Mouse (Mus musculus) cerebellum, postnatal 36 days (tissue): ENCODE measurements at regions not wholly inside any gene's neighbourhood (a gene's known extent, or its start where the extent isn't known, plus 50 kb on each side); places are given as distances from the start of the nearest gene placed in this dataset.
"Not testable (repeated sequence)": the region's sequence is repeated elsewhere in the genome, so short reads cannot be mapped to it uniquely, and the experiment has no call there.

Experiments
- DNase-seq, 2 experiments: peaks; one replicate each; pipeline ENCODE4 v3.0.0; 2021 to 2022; ENCODE audit warnings: mixed read lengths in 2 of 2

GRCm38 (mm10) chr1:164744955-164745608, 51.4 kb upstream of the Dpt start:
- DNase-seq = peak; percentile 3 to 33

DNA sequence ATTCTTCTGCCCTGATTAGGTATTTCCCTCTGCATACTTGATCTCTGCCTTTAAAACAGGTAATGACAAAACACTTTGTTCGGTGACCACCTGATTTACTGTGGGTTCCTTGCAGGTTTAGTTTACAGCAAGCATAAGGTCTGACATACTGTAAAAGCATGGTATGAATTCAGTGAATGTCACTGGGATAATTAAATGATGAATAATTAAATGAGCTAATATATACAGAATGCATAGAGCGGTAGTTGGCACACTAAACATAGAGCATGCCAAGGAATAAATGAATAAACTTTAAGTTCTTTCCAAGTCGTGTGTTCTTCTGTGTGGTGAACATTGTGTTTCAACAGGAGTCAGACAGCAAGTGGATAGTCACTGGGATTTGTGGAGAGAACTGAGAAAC, 51.9 kb upstream of the Dpt start:
- DNase-seq = no peak

- not testable (repeated sequence) for DNase-seq
Observed at GRCm38 (mm10) chr1:164742897-164743296, 53.5 kb upstream of the Dpt start.

GRCm38 (mm10) chr1:164735646-164736045, 60.8 kb upstream of the Dpt start:
- DNase-seq = no peak

DNA sequence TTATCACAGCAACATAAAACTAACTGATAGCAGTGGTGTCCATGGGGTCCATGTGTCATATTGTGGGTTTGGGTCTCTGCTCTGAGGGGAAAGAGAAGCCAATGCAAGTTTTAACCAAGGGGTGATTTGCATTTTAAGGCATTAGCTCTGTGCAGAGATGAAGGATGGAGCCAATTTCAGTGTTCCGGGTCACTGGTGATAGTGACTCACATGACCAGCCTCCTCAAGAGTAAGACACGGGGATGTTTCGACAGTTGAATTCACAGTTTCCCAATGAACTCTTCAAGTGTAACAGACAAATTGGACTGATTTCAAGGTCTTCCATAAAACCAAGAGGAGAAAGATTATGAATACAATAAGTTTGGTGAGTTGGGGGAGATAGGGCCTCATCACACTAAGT, 62.7 kb upstream of the Dpt start:
- DNase-seq = no peak

- no peak for DNase-seq
Observed at GRCm38 (mm10) chr1:164722054-164722453, 74.4 kb upstream of the Dpt start.

GRCm38 (mm10) chr1:164714905-164715304, 81.5 kb upstream of the Dpt start:
- DNase-seq = no peak

DNA sequence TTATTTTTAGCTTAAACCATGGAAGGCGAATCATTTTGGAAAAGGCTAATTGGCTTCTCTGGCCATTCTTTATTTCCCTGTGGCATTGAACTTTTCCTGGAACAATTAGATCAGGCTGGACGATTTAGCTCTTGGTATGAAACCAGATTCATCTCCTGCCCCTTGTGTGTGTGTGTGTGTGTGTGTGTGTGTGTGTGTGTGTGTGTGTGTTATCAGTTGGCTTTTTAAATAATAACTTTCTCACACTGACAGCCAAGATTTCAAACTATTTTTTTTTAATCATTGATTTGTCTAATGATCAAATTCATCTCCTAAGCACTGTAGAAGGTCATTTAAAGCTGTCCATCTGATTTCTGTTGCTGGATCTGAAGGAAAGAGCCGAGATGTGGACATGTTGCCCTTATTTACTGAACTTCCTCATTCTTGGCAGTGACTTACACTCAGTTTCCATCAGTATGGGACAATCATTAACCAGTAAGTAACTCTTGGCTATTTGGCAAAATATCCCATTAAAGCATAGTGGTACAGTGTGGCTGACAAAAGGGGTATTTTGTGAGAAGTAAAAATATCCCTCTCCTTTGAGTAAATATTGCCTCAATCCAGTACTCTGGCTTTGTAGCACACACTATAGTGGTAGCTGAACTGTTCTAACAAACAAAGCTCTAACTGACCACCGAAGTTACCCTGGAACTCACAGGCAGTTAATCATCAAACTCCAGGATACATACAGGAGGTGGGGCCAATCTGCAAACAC, 82.5 kb upstream of the Dpt start:
- DNase-seq = no peak

DNA sequence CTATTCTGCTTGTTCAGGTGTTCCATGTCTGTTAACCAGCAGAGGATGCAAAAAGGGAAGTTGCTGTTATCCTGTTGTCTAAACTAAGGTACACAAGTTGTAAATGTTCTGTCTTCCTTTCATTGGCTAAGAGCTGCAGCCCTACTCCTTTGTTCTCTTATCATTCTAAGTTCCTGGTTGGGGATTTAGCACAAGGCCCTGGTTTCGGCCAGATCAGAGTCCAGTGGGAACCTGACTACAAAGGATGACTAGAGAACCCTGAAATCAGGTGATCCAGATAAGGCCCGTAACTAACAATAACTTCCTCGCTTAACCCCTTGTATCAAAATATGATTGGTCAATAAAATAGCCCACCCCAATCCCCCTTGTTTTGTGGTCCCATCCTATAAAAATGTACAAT, 83.9 kb upstream of the Dpt start:
- no peak for DNase-seq

- no peak for DNase-seq
Observed at GRCm38 (mm10) chr1:164704397-164705091, 91.9 kb upstream of the Dpt start.

GRCm38 (mm10) chr1:164703560-164704131, 92.8 kb upstream of the Dpt start:
- no peak for DNase-seq

GRCm38 (mm10) chr1:164690055-164690454, 106.4 kb upstream of the Dpt start:
- DNase-seq = no peak

GRCm38 (mm10) chr1:164689311-164689710, 107.1 kb upstream of the Dpt start:
- DNase-seq = no peak

- DNase-seq = no peak
Observed at GRCm38 (mm10) chr1:164684437-164684836, 112.0 kb upstream of the Dpt start.

GRCm38 (mm10) chr1:164683788-164684187, 112.7 kb upstream of the Dpt start:
- DNase-seq = no peak

DNA sequence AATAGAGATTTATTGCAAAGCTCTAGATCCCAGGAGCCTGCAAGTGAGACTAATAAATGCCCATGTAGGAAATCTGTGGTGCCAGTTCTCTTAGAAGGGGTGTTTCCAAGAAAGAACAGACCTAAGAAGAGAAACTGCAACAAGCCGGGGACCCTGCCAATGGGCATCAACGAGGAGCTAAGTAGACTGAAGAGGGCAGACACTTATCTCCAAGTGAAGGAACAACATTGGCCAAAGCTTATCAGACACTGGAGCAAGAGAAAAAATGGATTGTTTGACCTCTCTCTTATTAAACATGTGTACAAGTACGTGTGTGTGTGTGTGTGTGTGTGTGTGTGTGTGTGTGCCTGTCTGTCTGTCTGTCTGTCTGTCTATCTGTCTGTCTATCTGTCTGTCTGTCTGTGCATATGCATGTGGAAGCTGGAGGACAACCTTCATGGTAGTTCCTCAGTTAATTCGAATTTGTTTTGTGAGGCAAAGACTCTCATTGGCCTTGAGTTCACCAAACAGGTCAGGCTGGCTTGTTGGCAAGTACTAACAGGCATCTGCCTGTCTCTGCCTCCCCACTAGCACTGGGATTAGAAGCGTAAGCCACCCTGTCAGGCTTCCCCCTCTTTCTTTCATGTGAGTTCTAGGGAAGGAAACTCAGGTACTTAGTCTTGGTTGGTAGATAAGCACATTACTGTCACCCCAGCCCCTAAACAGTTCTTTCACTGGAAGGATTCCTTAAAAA, 113.4 kb upstream of the Dpt start:
- DNase-seq = no peak

DNA sequence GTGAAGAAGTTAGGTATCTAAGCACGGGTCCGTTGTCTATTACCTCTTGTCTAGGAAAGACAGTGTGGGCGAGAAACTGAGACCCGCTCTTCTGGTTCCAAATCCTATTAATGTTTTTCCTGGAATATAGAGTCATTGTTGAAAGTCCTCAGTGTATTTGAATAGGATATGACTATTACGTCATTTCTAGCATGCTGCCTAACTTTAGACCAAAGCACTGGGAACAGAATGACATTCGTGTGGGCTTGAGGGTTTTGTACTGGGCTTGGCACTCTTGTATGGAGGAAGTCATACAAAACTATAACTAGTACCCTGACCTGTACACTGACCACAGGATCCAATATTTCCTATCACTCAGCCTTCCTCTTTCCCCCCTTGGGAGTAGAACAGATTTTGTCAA, 114.0 kb upstream of the Dpt start:
- DNase-seq = no peak

DNA sequence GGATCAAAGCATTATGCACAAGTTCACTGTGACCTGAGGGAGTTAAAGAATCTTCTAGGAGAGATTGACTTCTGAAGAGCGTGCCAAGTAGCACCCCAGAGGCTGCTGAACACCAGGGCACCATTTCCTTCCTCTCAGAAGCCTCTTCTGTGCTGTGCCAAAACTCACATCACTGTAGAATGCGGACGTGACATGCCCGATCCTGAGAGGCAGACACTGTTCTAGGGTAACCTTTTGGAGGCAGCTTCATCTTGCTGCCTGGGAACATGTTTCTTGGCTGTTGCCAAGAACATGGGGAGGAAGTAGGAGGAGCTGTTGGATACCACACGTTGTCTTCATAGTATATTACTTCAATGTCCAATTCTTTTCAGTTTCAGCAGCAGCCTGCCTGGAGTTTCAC, 114.9 kb upstream of the Dpt start:
- DNase-seq = peak in 1 of 2 experiments; percentile 3

- DNase-seq = no peak
Observed at GRCm38 (mm10) chr1:164678303-164678702, 118.1 kb upstream of the Dpt start.

DNA sequence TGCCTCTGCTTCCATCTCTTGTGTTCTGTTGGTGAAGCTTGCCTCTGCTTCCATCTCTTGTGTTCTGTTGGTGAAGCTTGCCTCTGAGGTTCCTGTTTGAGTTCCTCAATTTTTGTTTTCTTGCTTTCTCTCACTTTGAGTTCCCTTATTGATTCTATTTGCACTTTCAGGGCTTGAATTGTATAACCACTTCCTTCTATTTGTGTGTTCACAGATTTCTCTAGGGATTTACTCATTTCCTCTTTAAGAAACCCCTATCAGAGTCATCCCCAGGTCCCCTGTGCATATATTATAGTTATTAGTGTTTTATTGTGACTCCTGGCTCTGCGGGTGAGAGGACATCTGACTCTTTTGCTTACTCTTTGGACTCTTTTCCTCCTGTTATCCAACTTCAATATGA, 144.2 kb upstream of the Dpt start:
- DNase-seq = no peak

GRCm38 (mm10) chr1:164637901-164638462, 158.5 kb upstream of the Dpt start:
- no peak for DNase-seq

DNA sequence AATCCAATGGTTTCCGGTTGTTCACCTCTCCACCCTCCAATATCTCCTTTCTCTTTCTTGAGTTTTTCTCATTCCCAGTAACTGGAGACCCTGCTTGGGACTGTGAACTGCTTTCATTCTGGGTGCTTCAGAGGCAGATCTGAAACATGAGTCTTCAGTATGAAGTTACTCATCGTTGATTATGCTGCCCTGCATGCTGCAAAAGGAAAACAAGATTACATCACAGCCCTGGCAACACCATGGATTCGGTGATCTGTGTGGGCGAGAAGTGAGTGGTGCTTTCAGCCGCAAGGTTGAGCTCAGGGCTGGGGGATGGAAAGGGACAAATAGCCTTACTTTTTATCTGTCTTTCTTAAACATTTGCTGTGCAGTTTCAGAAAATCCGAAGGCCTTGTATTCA, 164.8 kb upstream of the Dpt start:
- no peak for DNase-seq

- DNase-seq = no peak
Observed at GRCm38 (mm10) chr1:164628840-164629239, 167.6 kb upstream of the Dpt start.
